Comparison of ENCODE assay signal across 8 mouse cellular contexts in the genomic region with DNA sequence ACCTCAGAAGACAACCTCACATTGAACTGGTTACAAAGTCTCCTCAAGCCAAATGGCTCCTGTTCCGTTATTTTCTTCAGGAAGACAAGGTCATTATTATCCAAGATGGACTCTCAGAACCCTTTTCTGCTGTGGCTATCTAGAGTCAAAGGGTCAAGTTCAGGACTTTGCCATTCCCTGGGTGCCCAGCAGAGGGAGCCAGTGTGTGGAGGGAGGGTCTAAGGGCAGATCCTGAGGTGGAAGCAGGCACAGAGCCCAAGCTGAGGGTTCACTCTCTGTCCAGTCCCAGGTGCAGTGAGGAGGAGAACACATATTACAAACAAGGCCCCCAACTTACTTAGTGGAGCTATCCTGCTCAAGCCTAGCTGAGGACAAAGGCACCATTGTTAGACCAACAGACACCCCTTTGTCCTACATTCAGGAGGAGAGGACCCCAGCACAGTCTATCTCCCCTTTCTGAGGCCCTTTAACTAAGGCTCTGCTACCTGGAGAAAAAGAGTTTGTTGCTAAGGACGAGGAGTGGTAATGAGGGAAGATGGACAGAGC. TPM values are rescaled to one million over a fixed set of nuclear protein-coding genes. Genes with fewer than 3 reads are reported as not detected.
DNase-seq lines count a peak whose midpoint lies in the region; ATAC-seq and TF ChIP-seq lines count a peak whose summit lies in the region.

No protein-coding gene starts in this region.

- TF ChIP-seq EP300 in heart, postnatal 0 days (IDR thresholded peaks at IDR 0.05; ENCODE audit: low read depth), result no peak

- peak; percentile 89 for TF ChIP-seq CTCF in heart, postnatal 0 days (IDR thresholded peaks at IDR 0.05; ENCODE audit: low read depth)
- peak; percentile 87 for TF ChIP-seq CTCF in testis, adult 2 months (IDR thresholded peaks at IDR 0.05; ENCODE audit: control insufficient read depth, insufficient read depth, insufficient replicate concordance, low read depth, low read length)

- H3K27ac ChIP-seq in heart, postnatal 0 days (ENCODE audit: low read depth), result no peak overlapping the region
- 0 out of 2 replicates have a peak overlapping the region, but pooled peaks have one; percentile 26 for H3K27ac ChIP-seq in midbrain, embryonic 12.5 days (replicated peaks)
- no peak overlapping the region for H3K27ac ChIP-seq in testis, adult 2 months (ENCODE audit: control insufficient read depth, insufficient read depth, low read depth, low read length)

- H3K4me2 ChIP-seq in heart, postnatal 0 days (ENCODE audit: low read depth, low read length), result no peak overlapping the region
- no peak overlapping the region for H3K4me2 ChIP-seq in midbrain, embryonic 12.5 days (replicated peaks)

- peaks cover 6% of the 10 kb centered on the region; the same call in 1 of the 2 replicates for H3K4me1 ChIP-seq in heart, postnatal 0 days (ENCODE audit: control insufficient read depth, insufficient read depth)
- H3K4me1 ChIP-seq in midbrain, embryonic 12.5 days, result peaks cover 12% of the 10 kb centered on the region
- H3K4me1 ChIP-seq in testis, adult 2 months (ENCODE audit: control insufficient read depth, insufficient read depth, low read length), result peaks cover 2% of the 10 kb centered on the region

- peak; percentile 25; the same call in 1 of the 2 replicates for ATAC-seq in heart, postnatal 0 days (ENCODE audit: insufficient read depth, low read depth)
- no peak for ATAC-seq in midbrain, embryonic 12.5 days (ENCODE audit: low FRiP score, low read depth)

- DNase-seq in cerebellum, adult 8-10 months, result peak; percentile 40
- DNase-seq in cerebellum, adult 11 months, result no peak
- peak; percentile 65 for DNase-seq in NIH3T3 (ENCODE audit: low read depth)
- DNase-seq in embryo, embryonic 9.5 days (ENCODE audit: extremely low spot score), result peak; percentile 83
- no peak for DNase-seq in heart, postnatal 0 days (ENCODE audit: low spot score)
- DNase-seq in layer of hippocampus, postnatal 36 days, result peak; percentile 42 to 51

- no peaks in the 10 kb centered on the region for H3K27me3 ChIP-seq in heart, postnatal 0 days (ENCODE audit: control insufficient read depth, insufficient read depth, low read length)
- H3K27me3 ChIP-seq in midbrain, embryonic 12.5 days, result peaks cover 10% of the 10 kb centered on the region
- no peaks in the 10 kb centered on the region for H3K27me3 ChIP-seq in testis, adult 2 months (ENCODE audit: control insufficient read depth, insufficient read depth, low read length)

- TF ChIP-seq POLR2A in testis, adult 2 months (IDR thresholded peaks at IDR 0.05; ENCODE audit: control insufficient read depth, low read depth, low read length), result no peak

- H3K4me3 ChIP-seq in heart, postnatal 0 days (ENCODE audit: low read depth, low read length), result no peak overlapping the region
- H3K4me3 ChIP-seq in midbrain, embryonic 12.5 days, result no peak overlapping the region
- H3K4me3 ChIP-seq in testis, adult 2 months (ENCODE audit: control insufficient read depth, low read depth, low read length), result no peak overlapping the region

- peaks cover 38% of the 10 kb centered on the region for H3K36me3 ChIP-seq in heart, postnatal 0 days (replicated peaks; ENCODE audit: control insufficient read depth, insufficient read depth, low read length)
- peaks cover 38% of the 10 kb centered on the region for H3K36me3 ChIP-seq in midbrain, embryonic 12.5 days
- H3K36me3 ChIP-seq in testis, adult 2 months (ENCODE audit: control insufficient read depth, insufficient read depth, low read length), result peaks cover 1% of the 10 kb centered on the region; the same call in 1 of the 2 replicates

- H3K9me3 ChIP-seq in heart, postnatal 0 days (replicated peaks; ENCODE audit: control insufficient read depth, low read length), result no peaks in the 10 kb centered on the region
- H3K9me3 ChIP-seq in midbrain, embryonic 12.5 days, result no peaks in the 10 kb centered on the region

- WGBS in heart, postnatal 0 days, result 40% methylated on average over 2 of the region's 2 CpGs
- 34% methylated on average over 2 of the region's 2 CpGs for WGBS in midbrain, embryonic 12.5 days

- no peak overlapping the region for H3K9ac ChIP-seq in heart, postnatal 0 days (replicated peaks; ENCODE audit: low read depth, low read length)
- H3K9ac ChIP-seq in midbrain, embryonic 12.5 days (replicated peaks), result no peak overlapping the region

RNA-seq across cellular contexts. Expression of gene Nfe2, which starts 7.9 kb away (rescaled TPM):
- 1.9 and 2.5 TPM in 2 replicates for total RNA-seq in heart, postnatal 0 days (2014; rRNA removed; ENCODE audit: low replicate concordance)
- 0.93 and 1.2 TPM in 2 replicates for polyA plus RNA-seq in heart, postnatal 0 days (2015; fragmentation: Nextera tagmentation; extraction: Ambion mirVana)
- total RNA-seq in layer of hippocampus, postnatal 36 days (2021), result under 1 TPM in 1 of 2 experiments, not detected in 1; 0.23 TPM
- polyA plus RNA-seq in midbrain, embryonic 12.5 days (2016; fragmentation: Nextera tagmentation; extraction: Ambion mirVana), result 3.4 and 3.8 TPM in 2 replicates
- 8.9 and 10.6 TPM in 2 replicates for polyA plus RNA-seq in testis, adult 2 months (2012; rRNA removed)

RNA-seq across cellular contexts. Expression of gene Hnrnpa1, which starts 10.0 kb away (rescaled TPM):
- total RNA-seq in heart, postnatal 0 days (2014; rRNA removed; ENCODE audit: low replicate concordance), result 37.0 and 88.5 TPM in 2 replicates
- polyA plus RNA-seq in heart, postnatal 0 days (2015; fragmentation: Nextera tagmentation; extraction: Ambion mirVana), result 260 and 284 TPM in 2 replicates
- total RNA-seq in layer of hippocampus, postnatal 36 days (2021), result 100 to 1,000 TPM; 257 to 272 TPM
- 1,196 and 1,287 TPM in 2 replicates for polyA plus RNA-seq in midbrain, embryonic 12.5 days (2016; fragmentation: Nextera tagmentation; extraction: Ambion mirVana)
- polyA plus RNA-seq in testis, adult 2 months (2012; rRNA removed), result 43.2 and 53.3 TPM in 2 replicates

RNA-seq across cellular contexts. Expression of gene Cbx5, which starts 10.7 kb away (rescaled TPM):
- 54.1 and 81.6 TPM in 2 replicates for total RNA-seq in heart, postnatal 0 days (2014; rRNA removed; ENCODE audit: low replicate concordance)
- polyA plus RNA-seq in heart, postnatal 0 days (2015; fragmentation: Nextera tagmentation; extraction: Ambion mirVana), result 41.5 and 42.1 TPM in 2 replicates
- total RNA-seq in layer of hippocampus, postnatal 36 days (2021), result 100 to 1,000 TPM; 188 to 189 TPM
- polyA plus RNA-seq in midbrain, embryonic 12.5 days (2016; fragmentation: Nextera tagmentation; extraction: Ambion mirVana), result 203 and 216 TPM in 2 replicates
- 11.8 and 15.7 TPM in 2 replicates for polyA plus RNA-seq in testis, adult 2 months (2012; rRNA removed)

RNA-seq across cellular contexts. Expression of gene Copz1, which starts 22.2 kb away (rescaled TPM):
- 109 and 117 TPM in 2 replicates for total RNA-seq in heart, postnatal 0 days (2014; rRNA removed; ENCODE audit: low replicate concordance)
- polyA plus RNA-seq in heart, postnatal 0 days (2015; fragmentation: Nextera tagmentation; extraction: Ambion mirVana), result 124 TPM in 2 replicates
- total RNA-seq in layer of hippocampus, postnatal 36 days (2021), result 100 to 1,000 TPM in 1 of 2 experiments, 10 to 100 TPM in 1; 93.2 to 103 TPM
- 232 and 235 TPM in 2 replicates for polyA plus RNA-seq in midbrain, embryonic 12.5 days (2016; fragmentation: Nextera tagmentation; extraction: Ambion mirVana)
- 51.6 and 56.8 TPM in 2 replicates for polyA plus RNA-seq in testis, adult 2 months (2012; rRNA removed)

Comparison
In these comparisons a context has a peak if more than half of its experiments do, and no peak if none do; other contexts are left out.
1. DNase-seq: peak in cerebellum, adult 8-10 months (single experiment), NIH3T3 (single experiment), embryo, embryonic 9.5 days (single experiment) and layer of hippocampus, postnatal 36 days (2 of 2); none in cerebellum, adult 11 months (single experiment) and heart, postnatal 0 days (single experiment).